Mouse (Mus musculus) adipose tissue, adult 10 weeks (tissue): ENCODE measurements around the gene Hist1h2bc. TPM values are rescaled to one million over a fixed set of nuclear protein-coding genes. Genes with fewer than 3 reads are reported as not detected.

Experiments
- polyA plus RNA-seq: library from polyadenylated mRNA; stranded (reverse); fragments of 350-450 nt; fragmentation: Illumina TruSeq; extraction: RNeasy Lipid Tissue Mini Kit (QIAGEN cat#74804); gene quantifications from one replicate; pipeline ENCODE4 v1.2.3, GENCODE M21; 2014; ENCODE audit warnings: low read depth, low replicate concordance

Hist1h2bc gene
- polyA plus RNA-seq, result 128 TPM

DNA sequence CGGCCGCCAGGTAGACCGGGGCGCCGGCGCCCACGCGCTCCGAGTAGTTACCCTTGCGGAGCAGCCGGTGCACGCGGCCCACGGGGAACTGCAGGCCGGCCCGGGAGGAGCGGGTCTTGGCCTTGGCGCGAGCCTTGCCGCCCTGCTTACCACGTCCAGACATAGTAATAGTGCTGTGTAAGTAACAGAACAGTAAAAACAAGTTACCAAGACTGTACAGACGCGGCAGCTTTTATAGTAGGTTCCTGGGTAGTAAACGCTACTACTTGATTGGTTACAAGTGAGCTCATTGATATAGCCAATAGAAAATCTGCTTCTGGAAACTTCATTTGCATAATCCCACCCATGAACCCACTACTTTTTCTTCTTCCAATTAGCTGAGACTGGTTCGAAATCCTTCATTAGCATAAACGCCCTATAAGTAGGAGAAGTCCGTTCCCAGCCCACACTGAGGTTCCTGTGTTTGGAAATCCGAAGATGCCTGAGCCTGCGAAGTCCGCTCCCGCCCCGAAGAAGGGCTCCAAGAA, at the start of gene Hist1h2bc, which contains the start of gene Hist1h2ac:
Hist1h2bc (plus strand) TSS at position 445 of the 527 bp plus-strand sequence.
Hist1h2ac (minus strand) TSS at position 194 of the 527 bp plus-strand sequence.

GRCm38 (mm10) chr13:23695514-23695913, 11.5 kb downstream of the Hist1h2bc start, which contains the start of gene Hist1h1t:
TSS of gene Hist1h1t (plus strand) at chr13:23695814.

DNA sequence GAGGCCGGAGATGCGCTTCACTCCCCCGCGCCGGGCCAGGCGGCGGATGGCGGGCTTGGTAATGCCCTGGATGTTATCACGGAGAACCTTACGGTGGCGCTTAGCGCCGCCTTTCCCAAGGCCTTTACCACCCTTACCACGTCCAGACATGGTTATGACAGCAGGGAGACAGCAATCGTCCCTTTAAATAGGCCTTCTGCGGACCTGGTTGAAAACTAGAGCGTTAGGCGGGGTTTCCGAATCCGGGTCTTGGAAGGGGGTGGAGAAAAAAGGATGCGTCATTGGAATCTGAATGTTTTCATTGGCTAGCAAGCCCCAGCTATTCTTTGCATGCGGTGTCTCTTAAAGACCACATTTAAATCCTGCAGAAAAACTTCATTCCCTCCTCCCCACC, 14.3 kb downstream of the Hist1h2bc start, which contains the start of gene Hist1h4c:
Hist1h4c (minus strand) TSS at position 155 of the 394 bp plus-strand sequence.

DNA sequence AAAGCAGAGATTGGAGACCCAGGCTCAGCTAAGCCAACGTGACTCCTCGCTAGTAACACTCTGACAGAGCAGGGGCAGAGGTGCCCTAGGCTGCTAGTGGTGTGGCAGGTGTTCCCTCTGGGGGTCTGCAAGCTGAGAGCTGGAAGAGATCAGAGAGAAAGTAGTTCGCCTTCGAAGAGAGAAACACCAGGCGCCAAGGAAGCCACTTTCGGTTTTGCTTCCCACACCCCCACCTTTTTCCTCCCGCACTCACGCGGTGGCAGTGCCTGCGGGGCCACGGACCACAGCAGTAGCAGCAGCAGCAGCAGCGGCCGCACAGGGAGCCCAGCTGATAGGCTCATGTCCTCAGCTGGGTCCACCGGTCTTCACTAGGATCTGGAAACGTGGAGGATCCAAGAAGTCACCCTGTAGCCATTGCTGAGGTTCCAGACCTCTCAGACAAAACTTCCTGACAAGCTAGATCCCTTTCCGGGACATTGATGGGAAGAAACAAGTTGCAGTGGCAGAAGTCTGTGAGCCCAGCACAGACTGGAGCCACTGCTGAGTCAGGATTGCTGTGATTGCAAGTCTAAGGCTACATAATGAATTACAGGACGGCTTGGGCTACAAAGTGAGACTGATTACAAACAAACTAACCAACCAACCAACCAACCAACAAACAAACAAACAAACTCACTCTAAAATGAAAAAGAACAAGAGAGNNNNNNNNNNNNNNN, 26.5 kb downstream of the Hist1h2bc start, which contains the start of gene Hfe:
Hfe (minus strand) TSS at position 481 of the 716 bp plus-strand sequence.

GRCm38 (mm10) chr13:23738677-23739068, 54.7 kb downstream of the Hist1h2bc start, which contains the start of gene Hist1h1c:
TSS of gene Hist1h1c (plus strand) at chr13:23738808.

Other genes with a start within 250 kb of the Hist1h2bc start
- 0.19 TPM for gene Btn1a1, start 218.3 kb upstream of the Hist1h2bc start, polyA plus RNA-seq
- gene Btn2a2, start 195.3 kb upstream of the Hist1h2bc start, polyA plus RNA-seq, result not detected
- gene Hist1h4h, start 153.1 kb upstream of the Hist1h2bc start, polyA plus RNA-seq, result 24.5 TPM
- gene Hist1h2af, start 150.3 kb upstream of the Hist1h2bc start, polyA plus RNA-seq, result not detected
- not detected for gene Hist1h3g, start 148.8 kb upstream of the Hist1h2bc start, polyA plus RNA-seq
- gene Hist1h2bh, start 140.8 kb upstream of the Hist1h2bc start, polyA plus RNA-seq, result 0.24 TPM
- gene Hist1h3f, start 140.1 kb upstream of the Hist1h2bc start, polyA plus RNA-seq, result not detected
- not detected for gene Hist1h4f, start 132.6 kb upstream of the Hist1h2bc start, polyA plus RNA-seq
- 0.16 TPM for gene Hist1h1d, start 130.9 kb upstream of the Hist1h2bc start, polyA plus RNA-seq
- gene Hist1h3e, start 121.8 kb upstream of the Hist1h2bc start, polyA plus RNA-seq, result 0.67 TPM
- gene Hist1h2ae, start 113.0 kb upstream of the Hist1h2bc start, polyA plus RNA-seq, result not detected
- gene Hist1h2bg, start 112.8 kb upstream of the Hist1h2bc start, polyA plus RNA-seq, result 3.0 TPM
- gene Hist1h2bf, start 110.0 kb upstream of the Hist1h2bc start, polyA plus RNA-seq, result not detected
- not detected for gene Hist1h2ad, start 109.8 kb upstream of the Hist1h2bc start, polyA plus RNA-seq
- 0.92 TPM for gene Hist1h3d, start 108.4 kb upstream of the Hist1h2bc start, polyA plus RNA-seq
- 0.56 TPM for gene Hist1h4d, start 102.6 kb upstream of the Hist1h2bc start, polyA plus RNA-seq
- gene Hist1h2be, start 63.1 kb upstream of the Hist1h2bc start, polyA plus RNA-seq, result 7.3 TPM
- 3.9 TPM for gene Hist1h1e, start 61.6 kb upstream of the Hist1h2bc start, polyA plus RNA-seq
- 0.42 TPM for gene Hist1h2ac, start 251 bp upstream of the Hist1h2bc start, polyA plus RNA-seq
- not detected for gene Hist1h1t, start 11.6 kb downstream of the Hist1h2bc start, polyA plus RNA-seq
- 0.73 TPM for gene Hist1h4c, start 14.3 kb downstream of the Hist1h2bc start, polyA plus RNA-seq
- 35.7 TPM for gene Hfe, start 26.7 kb downstream of the Hist1h2bc start, polyA plus RNA-seq
- 73.4 TPM for gene Hist1h1c, start 54.6 kb downstream of the Hist1h2bc start, polyA plus RNA-seq
- not detected for gene Hist1h3c, start 61.4 kb downstream of the Hist1h2bc start, polyA plus RNA-seq
- not detected for gene Hist1h2bb, start 62.5 kb downstream of the Hist1h2bc start, polyA plus RNA-seq
- not detected for gene Hist1h2ab, start 66.9 kb downstream of the Hist1h2bc start, polyA plus RNA-seq
- gene Hist1h3b, start 68.1 kb downstream of the Hist1h2bc start, polyA plus RNA-seq, result not detected
- gene Hist1h4b, start 72.8 kb downstream of the Hist1h2bc start, polyA plus RNA-seq, result not detected
- gene Hist1h4a, start 77.0 kb downstream of the Hist1h2bc start, polyA plus RNA-seq, result 2.5 TPM
- not detected for gene Hist1h3a, start 78.2 kb downstream of the Hist1h2bc start, polyA plus RNA-seq
- not detected for gene Hist1h1a, start 79.5 kb downstream of the Hist1h2bc start, polyA plus RNA-seq
- 0.15 TPM for gene Trim38, start 85.7 kb downstream of the Hist1h2bc start, polyA plus RNA-seq
- gene Slc17a2, start 122.8 kb downstream of the Hist1h2bc start, polyA plus RNA-seq, result not detected
- gene Slc17a3, start 155.2 kb downstream of the Hist1h2bc start, polyA plus RNA-seq, result not detected
- gene Slc17a1, start 183.6 kb downstream of the Hist1h2bc start, polyA plus RNA-seq, result 0.35 TPM
- not detected for gene Slc17a4, start 230.8 kb downstream of the Hist1h2bc start, polyA plus RNA-seq
- not detected for gene Hist1h2ba, start 250.0 kb downstream of the Hist1h2bc start, polyA plus RNA-seq